Mouse (Mus musculus) heart, embryonic 13.5 days (tissue): ENCODE data around the gene Eml3. TPM values are rescaled to one million over a fixed set of nuclear protein-coding genes. Genes with fewer than 3 reads are reported as not detected.

Experiments
- ATAC-seq: fragments of 200-750 bp; cut with Nextera tagmentation; 2 replicates; pipeline ENCODE4 v1.8.0; 2017; ENCODE audit warnings: moderate TSS enrichment; ENCODE audit not compliant: insufficient number of reproducible peaks, low FRiP score, low TSS enrichment; ENCODE audit errors: extremely low read depth
- H3K27ac ChIP-seq: fragments of 300-500 bp; sonication (generic); replicated peaks from 2 replicates; pipeline ENCODE4 v1.5.1; 2015; ENCODE audit warnings: moderate library complexity, mild to moderate bottlenecking, inconsistent platforms
- H3K27me3 ChIP-seq: fragments of 300-500 bp; sonication (generic); replicated peaks from 2 replicates; pipeline ENCODE4 v1.6.1; 2015; ENCODE audit warnings: mild to moderate bottlenecking, inconsistent platforms
- H3K36me3 ChIP-seq: fragments of 300-500 bp; sonication (generic); 2 replicates; pipeline ENCODE4 v1.6.1; 2015; ENCODE audit warnings: mild to moderate bottlenecking, inconsistent platforms
- H3K4me1 ChIP-seq: fragments of 300-500 bp; sonication (generic); 2 replicates; pipeline ENCODE4 v1.6.1; 2015; ENCODE audit warnings: inconsistent platforms
- H3K4me2 ChIP-seq: fragments of 300-500 bp; sonication (generic); 2 replicates; pipeline ENCODE4 v1.6.1; 2015; ENCODE audit warnings: inconsistent platforms, mild to moderate bottlenecking, moderate library complexity
- H3K4me3 ChIP-seq: fragments of 300-500 bp; sonication (generic); 2 replicates; pipeline ENCODE4 v1.5.1; 2015; ENCODE audit warnings: moderate library complexity, mild to moderate bottlenecking, inconsistent platforms
- H3K9ac ChIP-seq: fragments of 300-500 bp; sonication (generic); 2 replicates; pipeline ENCODE4 v1.6.1; 2015; ENCODE audit warnings: inconsistent platforms, mild to moderate bottlenecking, moderate library complexity
- H3K9me3 ChIP-seq: fragments of 300-500 bp; sonication (generic); 2 replicates; pipeline ENCODE4 v1.6.1; 2016; ENCODE audit warnings: inconsistent platforms
- WGBS: fragments of 180-500 bp; shearing (Covaris S2); methylation state at CpG from one replicate; pipeline ENCODE4 v1.1.7; 2015; ENCODE audit warnings: mixed read lengths; 5-methylcytosine and 5-hydroxymethylcytosine counted together
- polyA plus RNA-seq: library from polyadenylated mRNA; unstranded; fragments of >200 nt; fragmentation: Nextera tagmentation; extraction: Ambion mirVana; gene quantifications from 2 replicates; pipeline ENCODE4 v1.2.1, GENCODE M21; 2015

Eml3 gene
- polyA plus RNA-seq, 1 experiment from 2014 or later = 14.9 TPM

DNA sequence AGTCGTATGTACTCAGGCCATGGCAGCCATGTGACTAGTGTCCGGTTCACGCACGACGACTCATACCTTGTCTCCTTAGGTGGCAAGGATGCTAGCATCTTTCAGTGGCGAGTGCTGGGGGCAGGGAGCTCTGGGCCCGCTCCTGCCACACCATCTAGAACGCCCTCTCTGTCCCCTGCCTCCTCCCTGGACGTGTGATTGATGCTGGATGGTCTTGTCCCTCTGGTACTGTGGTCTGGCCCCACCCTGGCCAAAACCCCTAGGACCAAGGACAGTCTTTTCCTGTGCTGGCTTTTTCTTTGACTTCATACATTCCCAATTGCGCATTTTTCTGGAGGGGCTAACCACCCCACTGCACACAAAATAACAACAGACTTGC lies 11.8 kb downstream of the Eml3 start:
- WGBS = 33% methylated on average over 10 of the region's 10 CpGs
- peaks cover 58% of the 10 kb centered on the region for H3K36me3 ChIP-seq
- H3K4me3 ChIP-seq = peak overlapping the region; percentile 92
- peak overlapping the region; percentile 77 for H3K27ac ChIP-seq
- peaks cover 39% of the 10 kb centered on the region for H3K4me1 ChIP-seq
- H3K9me3 ChIP-seq = no peaks in the 10 kb centered on the region
- no peaks in the 10 kb centered on the region for H3K27me3 ChIP-seq
- peak overlapping the region; percentile 98 for H3K9ac ChIP-seq
- no peak for ATAC-seq
- H3K4me2 ChIP-seq = peak overlapping the region; percentile 82

DNA sequence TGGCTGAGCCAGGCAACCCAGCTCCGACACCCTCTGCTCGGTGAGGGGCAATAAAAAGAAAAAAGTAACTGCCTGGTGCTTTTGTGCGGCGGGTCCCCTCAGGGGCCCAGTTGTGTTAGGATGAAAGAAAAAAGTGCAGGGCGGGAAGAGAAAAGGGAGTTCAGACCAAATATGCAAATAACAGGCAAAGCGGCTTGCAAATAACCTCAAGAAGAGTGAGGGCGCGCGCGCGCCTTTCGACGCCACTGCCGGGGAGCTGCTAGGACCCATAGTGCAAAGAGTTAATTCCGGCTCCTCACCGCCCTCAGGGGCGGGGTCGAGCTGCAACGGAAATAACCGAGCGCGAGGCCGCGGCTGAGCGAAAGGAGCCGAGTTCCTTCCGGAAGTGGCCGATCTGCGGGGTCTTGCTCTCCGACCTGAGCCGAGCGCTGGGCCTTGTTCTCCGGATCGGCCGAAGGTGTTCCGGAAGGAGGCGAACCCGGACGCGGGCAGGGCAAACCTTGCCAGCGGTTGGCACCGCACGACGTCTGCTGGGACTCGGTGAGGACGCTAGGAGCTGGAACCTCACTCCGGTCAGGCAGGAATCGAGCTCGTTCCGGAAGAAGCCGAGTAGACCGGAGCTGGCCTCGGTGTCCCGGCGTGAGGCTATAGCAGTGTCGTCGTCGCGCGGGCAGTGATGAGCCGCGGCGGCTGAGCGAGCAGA lies 12.3 kb downstream of the Eml3 start, which contains the start of gene Mta2:
Mta2 (plus strand) TSS at position 361 of the 703 bp plus-strand sequence.
- WGBS = under 1% methylated on average over 64 of the region's 64 CpGs

DNA sequence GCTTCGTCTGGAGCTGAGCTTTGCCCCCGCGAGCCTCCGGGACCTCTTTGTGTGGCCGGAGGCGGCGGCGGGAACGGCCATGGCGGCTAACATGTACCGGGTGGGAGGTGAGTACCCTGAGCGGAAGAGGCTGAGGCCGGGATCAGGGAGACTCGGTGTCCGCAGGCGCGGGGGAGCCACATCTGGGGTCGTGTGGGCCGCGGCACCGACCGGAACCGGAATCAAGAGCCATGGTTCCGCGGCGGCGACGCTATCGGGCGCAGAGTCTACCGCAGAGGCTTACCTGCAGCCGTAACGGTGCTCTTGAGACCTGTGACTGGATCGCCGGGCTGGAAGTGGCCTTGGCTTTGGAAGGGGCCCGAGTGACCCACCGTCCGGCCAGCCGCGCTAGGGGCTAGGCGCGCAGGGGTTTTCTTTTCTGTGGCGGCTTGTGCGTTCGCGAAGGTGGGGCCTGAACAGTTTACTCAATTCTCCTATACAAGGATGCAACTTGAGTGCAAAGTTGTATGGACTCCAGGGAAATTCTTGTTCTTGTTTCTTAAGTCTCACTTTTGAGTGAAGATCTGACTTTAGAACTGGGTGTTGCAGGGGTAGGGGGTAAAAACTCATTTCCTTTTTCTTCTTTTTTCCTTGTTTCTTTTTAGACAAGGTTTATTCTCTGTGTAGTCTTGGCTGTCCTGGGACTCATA lies 13.1 kb downstream of the Eml3 start:
- Histone ChIP-seq H3K27me3 (no peaks in the 10 kb centered on the region), H3K9me3 (no peaks in the 10 kb centered on the region), H3K9ac (peak overlapping the region; percentile 98), H3K4me2 (peak overlapping the region; percentile 82), H3K4me3 (peak overlapping the region; percentile 92), H3K27ac (peak overlapping the region; percentile 98), H3K36me3 (peaks cover 58% of the 10 kb centered on the region), H3K4me1 (peaks cover 39% of the 10 kb centered on the region)
- under 1% methylated on average over 46 of the region's 46 CpGs for WGBS
- peak; percentile 20; the same call in 1 of the 2 replicates for ATAC-seq

More for the DNA sequence above, 12.3 kb downstream of the Eml3 start, which contains the start of gene Mta2:
- Histone ChIP-seq H3K4me2 (peak within 1 kb of the TSS; percentile 82), H3K27ac (peak within 1 kb of the TSS; percentile 98), H3K36me3 (peaks cover 58% of the 10 kb centered on the region), H3K4me1 (peaks cover 39% of the 10 kb centered on the region), H3K9ac (peak within 1 kb of the TSS; percentile 98), H3K9me3 (no peaks in the 10 kb centered on the region), H3K4me3 (peak within 1 kb of the TSS; percentile 92), H3K27me3 (no peaks in the 10 kb centered on the region)
- peak; percentile 78 for ATAC-seq

DNA sequence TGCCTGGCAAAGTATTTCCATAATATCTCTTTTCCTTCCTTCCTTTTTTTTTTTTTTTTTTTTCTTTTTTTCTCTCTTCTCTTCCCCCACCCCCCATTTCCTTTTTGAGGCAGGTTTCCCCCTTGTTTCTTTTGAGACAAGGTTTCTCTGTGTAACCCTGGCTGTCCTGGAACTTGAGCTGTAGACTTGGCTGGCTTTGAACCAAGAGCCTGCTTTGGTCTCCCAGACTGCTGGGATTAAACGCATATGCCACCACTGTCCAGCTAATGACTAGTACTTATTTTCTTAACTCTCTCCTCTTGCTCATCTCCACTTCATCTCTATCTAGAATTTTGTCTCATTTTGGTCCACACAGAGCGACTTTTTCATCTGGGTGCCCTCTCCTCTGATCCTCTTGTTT lies 13.7 kb downstream of the Eml3 start:
- peak overlapping the region; percentile 92 for H3K4me3 ChIP-seq
- peak overlapping the region; percentile 82 for H3K4me2 ChIP-seq
- 60% methylated on average over 2 of the region's 2 CpGs for WGBS
- H3K27ac ChIP-seq = peak overlapping the region; percentile 98; the same call in 1 of the 2 replicates
- H3K27me3 ChIP-seq = no peaks in the 10 kb centered on the region
- H3K36me3 ChIP-seq = peaks cover 59% of the 10 kb centered on the region
- H3K9ac ChIP-seq = peak overlapping the region; percentile 98
- ATAC-seq = no peak
- no peaks in the 10 kb centered on the region for H3K9me3 ChIP-seq
- H3K4me1 ChIP-seq = peaks cover 39% of the 10 kb centered on the region

DNA sequence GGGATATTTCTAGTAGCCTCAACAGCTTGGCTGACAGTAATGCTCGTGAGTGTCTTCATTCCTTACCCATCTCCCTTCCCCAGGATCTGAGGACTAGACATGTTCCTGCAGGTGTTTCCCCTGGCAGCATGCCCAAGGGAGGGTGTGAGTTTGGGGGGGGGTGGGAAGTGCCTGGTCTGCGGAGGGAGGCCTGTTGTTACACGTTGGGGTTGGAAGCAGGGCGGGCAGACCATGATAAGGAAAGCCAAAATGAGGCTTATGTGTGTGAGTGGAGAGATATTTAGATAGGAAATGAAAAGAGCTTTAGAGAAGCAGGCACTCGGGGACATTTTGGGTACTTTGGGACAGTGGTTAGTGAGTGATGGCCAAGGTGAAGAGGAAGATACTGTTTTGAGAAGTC lies 14.7 kb downstream of the Eml3 start:
- peak overlapping the region; percentile 46 for H3K27ac ChIP-seq
- WGBS = 36% methylated on average over 5 of the region's 5 CpGs
- peak overlapping the region; percentile 92 for H3K4me3 ChIP-seq
- peaks cover 59% of the 10 kb centered on the region for H3K36me3 ChIP-seq
- no peak for ATAC-seq
- H3K4me2 ChIP-seq = peak overlapping the region; percentile 82
- peaks cover 39% of the 10 kb centered on the region for H3K4me1 ChIP-seq
- H3K9ac ChIP-seq = peak overlapping the region; percentile 98
- no peaks in the 10 kb centered on the region for H3K27me3 ChIP-seq
- no peaks in the 10 kb centered on the region for H3K9me3 ChIP-seq

DNA sequence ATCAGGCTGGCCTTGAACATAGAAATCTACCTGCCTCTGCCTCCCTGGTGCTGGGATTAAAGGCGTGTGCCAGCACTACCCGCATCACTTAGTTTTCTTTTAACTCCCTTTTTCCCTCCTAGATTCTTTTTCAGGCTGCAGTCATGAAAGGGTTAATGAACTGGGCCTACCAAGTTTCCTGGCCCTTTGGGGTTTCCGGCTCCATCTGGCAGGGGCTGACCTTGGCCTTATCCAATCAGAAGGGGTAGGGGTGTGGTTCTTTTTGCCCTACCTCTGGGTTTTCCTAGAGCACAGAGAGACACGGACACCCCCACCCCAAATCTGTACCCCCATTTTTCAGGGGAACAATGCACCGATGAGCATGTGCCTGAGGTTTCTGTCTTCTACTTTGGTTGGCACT lies 15.4 kb downstream of the Eml3 start:
- Histone ChIP-seq H3K4me1 (peaks cover 39% of the 10 kb centered on the region), H3K27ac (peak overlapping the region; percentile 55), H3K9me3 (no peaks in the 10 kb centered on the region), H3K9ac (peak overlapping the region; percentile 98), H3K4me2 (peak overlapping the region; percentile 82), H3K27me3 (no peaks in the 10 kb centered on the region), H3K36me3 (peaks cover 59% of the 10 kb centered on the region), H3K4me3 (peak overlapping the region; percentile 92)
- 29% methylated on average over 5 of the region's 5 CpGs for WGBS
- no peak for ATAC-seq

DNA sequence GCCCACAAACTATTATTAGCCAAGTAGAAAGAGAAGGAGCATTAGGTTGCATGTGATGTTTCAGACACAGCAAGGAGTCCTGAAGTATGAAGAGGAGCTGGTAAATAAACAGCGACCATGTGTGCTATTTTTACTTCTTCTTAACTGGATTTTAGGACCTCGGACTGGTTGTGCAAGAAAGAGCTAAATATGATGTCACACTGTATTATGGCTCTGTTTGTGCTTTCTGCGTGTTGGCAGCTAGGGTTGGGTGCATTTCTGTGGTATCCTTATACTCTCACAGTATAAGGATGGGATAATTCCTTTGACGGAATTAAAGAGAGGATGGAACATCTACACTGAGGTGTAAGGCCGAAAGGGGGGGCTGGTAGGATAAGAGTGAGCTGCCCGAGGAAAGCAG lies 15.9 kb downstream of the Eml3 start:
- WGBS = 72% methylated on average over 6 of the region's 6 CpGs
- no peak for ATAC-seq

DNA sequence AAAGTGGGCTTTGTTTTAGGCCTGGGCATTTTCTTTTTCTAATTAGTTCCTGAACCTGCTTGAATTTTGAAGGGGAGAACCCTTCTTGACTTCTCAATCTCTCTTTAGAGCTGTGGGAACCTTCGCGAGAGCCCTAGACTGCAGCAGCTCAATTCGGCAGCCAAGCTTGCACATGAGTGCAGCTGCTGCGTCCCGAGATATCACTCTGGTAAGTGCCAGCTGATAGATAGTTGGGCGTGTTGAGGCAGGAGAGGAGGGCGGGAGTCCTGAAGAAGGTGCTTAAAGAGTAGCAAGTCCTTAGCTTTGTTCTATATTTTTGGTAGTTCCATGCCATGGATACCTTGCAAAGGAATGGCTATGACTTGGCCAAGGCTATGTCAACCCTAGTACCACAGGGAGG lies 17.6 kb downstream of the Eml3 start:
- Histone ChIP-seq H3K27me3 (no peaks in the 10 kb centered on the region), H3K9me3 (no peaks in the 10 kb centered on the region), H3K27ac (no peak overlapping the region), H3K4me2 (no peak overlapping the region), H3K36me3 (peaks cover 80% of the 10 kb centered on the region), H3K4me3 (no peak overlapping the region), H3K4me1 (peaks cover 30% of the 10 kb centered on the region), H3K9ac (no peak overlapping the region)
- WGBS = 81% methylated on average over 7 of the region's 7 CpGs
- ATAC-seq = no peak

More for the DNA sequence above, 15.9 kb downstream of the Eml3 start:
- H3K4me3 ChIP-seq = peak overlapping the region; percentile 92
- peak overlapping the region; percentile 55 for H3K27ac ChIP-seq
- peak overlapping the region; percentile 98 for H3K9ac ChIP-seq
- H3K9me3 ChIP-seq = no peaks in the 10 kb centered on the region
- no peaks in the 10 kb centered on the region for H3K27me3 ChIP-seq
- peak overlapping the region; percentile 82 for H3K4me2 ChIP-seq
- H3K4me1 ChIP-seq = peaks cover 39% of the 10 kb centered on the region
- peaks cover 64% of the 10 kb centered on the region for H3K36me3 ChIP-seq

DNA sequence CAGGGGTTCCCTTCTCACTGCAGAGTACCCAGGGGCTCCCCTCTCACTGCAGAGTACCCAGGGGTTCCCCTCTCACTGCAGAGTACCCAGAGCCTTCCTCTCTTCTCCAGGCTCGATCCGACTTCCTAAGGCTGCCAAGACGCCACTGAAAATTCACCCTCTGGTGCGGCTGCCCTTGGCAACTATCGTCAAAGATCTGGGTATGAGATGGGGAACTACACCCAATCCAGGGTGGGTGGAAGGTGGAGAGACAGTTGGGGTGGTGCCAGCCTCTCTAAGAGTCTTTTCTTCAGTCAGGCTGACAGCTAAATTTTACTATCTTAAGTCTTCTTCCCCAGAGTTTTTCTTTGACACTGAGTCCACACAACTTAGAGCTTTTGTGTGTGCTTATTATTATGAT lies 20.8 kb downstream of the Eml3 start:
- 94% methylated on average over 5 of the region's 5 CpGs for WGBS
- H3K4me2 ChIP-seq = no peak overlapping the region

DNA sequence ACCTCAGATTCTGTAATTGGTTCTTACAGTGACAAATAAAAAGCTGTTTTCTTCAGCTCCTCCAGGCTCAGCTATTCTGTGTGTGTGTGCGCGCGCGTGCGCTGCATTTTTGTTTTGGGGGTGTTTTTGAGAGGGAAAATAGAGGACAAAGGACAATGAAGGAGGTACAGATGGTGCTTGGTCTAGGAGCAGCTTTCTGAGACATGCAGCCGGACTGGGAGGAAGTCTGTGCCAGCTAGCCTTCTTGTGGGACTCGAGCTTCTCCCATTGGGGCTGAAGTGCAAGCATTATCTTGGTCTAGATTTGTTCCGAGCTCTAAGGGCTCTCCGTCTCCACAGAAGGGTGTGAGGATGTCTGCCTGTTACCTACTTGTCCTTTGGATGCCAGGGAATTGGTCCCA lies 22.9 kb downstream of the Eml3 start:
- WGBS = 83% methylated on average over 9 of the region's 9 CpGs
- H3K4me2 ChIP-seq = no peak overlapping the region
- peaks cover 24% of the 10 kb centered on the region for H3K4me1 ChIP-seq
- peaks cover 76% of the 10 kb centered on the region for H3K36me3 ChIP-seq
- H3K9me3 ChIP-seq = no peaks in the 10 kb centered on the region
- H3K27me3 ChIP-seq = no peaks in the 10 kb centered on the region
- peak overlapping the region; percentile 71; the same call in 1 of the 2 replicates for H3K27ac ChIP-seq
- no peak for ATAC-seq
- peak overlapping the region; percentile 86; the same call in 1 of the 2 replicates for H3K9ac ChIP-seq
- H3K4me3 ChIP-seq = no peak overlapping the region

More for the DNA sequence above, 20.8 kb downstream of the Eml3 start:
- Histone ChIP-seq H3K27ac (no peak overlapping the region), H3K9me3 (no peaks in the 10 kb centered on the region), H3K27me3 (no peaks in the 10 kb centered on the region), H3K9ac (no peak overlapping the region), H3K4me1 (peaks cover 26% of the 10 kb centered on the region), H3K36me3 (peaks cover 77% of the 10 kb centered on the region), H3K4me3 (no peak overlapping the region)
- ATAC-seq = no peak

DNA sequence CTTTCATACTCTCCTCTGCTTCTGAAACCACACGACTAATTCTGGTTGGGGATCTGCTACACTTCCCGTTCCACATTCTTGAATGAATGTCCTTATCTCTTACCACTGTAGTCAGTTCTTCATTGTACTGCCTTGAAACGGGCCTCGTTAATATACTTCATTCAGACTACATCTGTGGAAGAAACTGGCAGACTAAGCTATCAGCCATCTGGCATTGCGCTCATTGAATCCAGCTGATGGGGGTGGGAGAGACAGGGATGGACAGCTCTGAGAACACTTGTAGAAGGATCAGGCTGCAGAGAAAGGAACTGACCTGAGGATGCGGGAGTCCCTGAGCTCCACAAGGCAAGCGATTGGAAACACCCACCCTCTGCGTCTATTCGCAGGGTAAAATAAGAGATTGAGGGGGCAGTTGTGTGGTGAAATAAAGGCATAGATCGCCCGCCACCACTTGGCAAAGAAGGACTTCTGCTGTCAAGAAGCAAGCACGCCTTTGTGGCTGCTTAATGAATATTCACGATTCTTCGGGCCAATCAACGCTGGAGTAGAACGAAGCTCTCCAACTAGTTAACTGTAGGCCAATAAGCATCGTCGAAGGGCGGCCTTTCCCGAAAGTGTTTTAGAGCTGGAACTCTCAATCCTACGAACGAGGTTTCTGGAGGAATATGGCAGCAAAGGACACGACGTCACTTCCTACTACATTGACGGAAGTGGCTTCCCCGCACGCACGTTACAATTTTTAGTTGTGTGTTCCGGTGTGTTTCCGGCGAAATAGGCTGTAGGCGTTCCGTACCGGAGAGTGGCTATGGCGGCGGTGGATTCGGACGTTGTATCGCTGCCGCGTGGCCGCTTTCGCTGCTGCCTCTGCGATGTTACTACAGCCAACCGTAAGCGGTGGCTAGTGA lies 24.0 kb downstream of the Eml3 start, which contains the start of gene Tut1:
Tut1 (plus strand) TSS at position 713 of the 905 bp plus-strand sequence.
- H3K36me3 ChIP-seq = peaks cover 75% of the 10 kb centered on the region
- H3K27me3 ChIP-seq = no peaks in the 10 kb centered on the region
- H3K27ac ChIP-seq = peak within 1 kb of the TSS; percentile 71
- peak; percentile 86 for ATAC-seq
- peak within 1 kb of the TSS; percentile 71 for H3K4me3 ChIP-seq
- H3K4me1 ChIP-seq = peaks cover 24% of the 10 kb centered on the region
- WGBS = 1% methylated on average over 46 of the region's 46 CpGs
- no peaks in the 10 kb centered on the region for H3K9me3 ChIP-seq
- peak within 1 kb of the TSS; percentile 86 for H3K9ac ChIP-seq
- H3K4me2 ChIP-seq = peak within 1 kb of the TSS; percentile 85
